Mouse (Mus musculus): ENCODE results near the gene Bmp2. TPM values are rescaled to one million over a fixed set of nuclear protein-coding genes. Genes with fewer than 3 reads are reported as not detected.

Bmp2 gene
- total RNA-seq, 2 experiments from 2014 or later: 3.6 TPM

DNA sequence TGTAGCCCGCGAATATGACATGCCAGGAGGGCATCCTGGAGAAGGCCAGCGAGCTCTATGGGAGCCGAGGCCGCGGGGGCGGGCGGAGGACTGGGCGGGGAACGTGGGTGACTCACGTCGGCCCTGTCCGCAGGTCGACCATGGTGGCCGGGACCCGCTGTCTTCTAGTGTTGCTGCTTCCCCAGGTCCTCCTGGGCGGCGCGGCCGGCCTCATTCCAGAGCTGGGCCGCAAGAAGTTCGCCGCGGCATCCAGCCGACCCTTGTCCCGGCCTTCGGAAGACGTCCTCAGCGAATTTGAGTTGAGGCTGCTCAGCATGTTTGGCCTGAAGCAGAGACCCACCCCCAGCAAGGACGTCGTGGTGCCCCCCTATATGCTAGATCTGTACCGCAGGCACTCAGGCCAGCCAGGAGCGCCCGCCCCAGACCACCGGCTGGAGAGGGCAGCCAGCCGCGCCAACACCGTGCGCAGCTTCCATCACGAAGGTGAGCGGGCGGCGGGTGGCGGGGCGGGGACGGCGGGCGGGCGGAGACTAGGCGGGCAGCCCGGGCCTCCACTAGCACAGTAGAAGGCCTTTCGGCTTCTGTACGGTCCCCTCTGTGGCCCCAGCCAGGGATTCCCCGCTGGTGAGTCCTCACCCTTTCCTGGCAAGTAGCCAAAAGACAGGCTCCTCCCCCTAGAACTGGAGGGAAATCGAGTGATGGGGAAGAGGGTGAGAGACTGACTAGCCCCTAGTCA is 2.5 kb downstream of the Bmp2 start:
- peak in 1 of 2 experiments; percentile 12 for DNase-seq (ENCODE audit: low spot score in 2 of 2)
- intact Hi-C loops (cut with DNase I): loop anchor here (5.0 kb wide), 1 partner anchor 442 kb away; no protein-coding TSS in a partner anchor

DNA sequence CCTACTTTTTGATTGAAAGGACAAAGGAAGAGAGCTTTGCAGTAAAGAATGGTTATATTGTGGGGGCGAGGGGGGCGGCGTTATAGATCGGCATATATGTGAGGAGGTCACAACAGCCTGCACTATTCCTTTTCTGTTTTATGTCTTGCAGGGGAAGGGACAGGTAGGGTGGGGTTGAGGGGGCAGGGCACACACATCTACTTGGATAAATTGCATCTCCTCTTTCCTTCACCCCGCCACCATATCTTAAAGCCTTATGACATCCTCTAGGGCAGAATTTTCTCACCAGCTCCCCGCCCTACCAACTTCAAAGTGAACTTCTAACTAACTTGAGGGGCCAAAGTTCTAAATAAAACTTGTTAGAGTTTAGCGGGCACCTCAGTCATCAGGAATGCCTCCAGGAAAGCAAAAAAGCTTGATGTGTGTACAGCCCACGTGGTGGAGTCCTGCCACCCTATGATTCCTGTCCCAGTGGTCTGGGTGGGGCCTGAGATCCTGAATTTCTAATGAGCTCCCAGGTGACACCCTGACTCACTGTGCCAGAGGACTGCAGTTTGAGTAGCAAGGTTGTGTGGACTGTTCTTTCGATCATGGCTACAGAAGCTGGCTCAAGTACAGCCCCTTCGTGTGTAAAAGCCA is 12.4 kb downstream of the Bmp2 start:
- intact Hi-C loops (cut with DNase I): no loop called here
- DNase-seq (ENCODE audit: low spot score in 2 of 2): no peak

DNA sequence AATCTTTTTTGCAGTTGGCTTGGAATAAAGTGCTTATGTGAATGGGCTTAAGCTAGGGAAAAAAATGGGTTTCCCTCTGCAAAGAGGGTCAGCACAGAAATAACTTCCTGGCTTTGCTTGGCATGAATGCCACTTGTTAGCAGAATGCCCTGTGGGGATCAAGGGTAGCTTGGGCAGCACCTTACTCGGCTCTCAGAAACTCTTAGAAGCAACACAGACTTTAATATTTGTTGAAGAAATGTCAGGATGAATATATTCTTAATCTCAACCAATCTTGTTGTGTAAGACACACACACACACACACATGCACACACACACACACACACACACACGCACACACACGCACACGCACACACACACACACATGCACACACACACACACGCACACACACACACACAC is 13.5 kb downstream of the Bmp2 start:
- intact Hi-C loops (cut with DNase I): no loop called here
- DNase-seq (ENCODE audit: low spot score in 2 of 2): no peak

DNA sequence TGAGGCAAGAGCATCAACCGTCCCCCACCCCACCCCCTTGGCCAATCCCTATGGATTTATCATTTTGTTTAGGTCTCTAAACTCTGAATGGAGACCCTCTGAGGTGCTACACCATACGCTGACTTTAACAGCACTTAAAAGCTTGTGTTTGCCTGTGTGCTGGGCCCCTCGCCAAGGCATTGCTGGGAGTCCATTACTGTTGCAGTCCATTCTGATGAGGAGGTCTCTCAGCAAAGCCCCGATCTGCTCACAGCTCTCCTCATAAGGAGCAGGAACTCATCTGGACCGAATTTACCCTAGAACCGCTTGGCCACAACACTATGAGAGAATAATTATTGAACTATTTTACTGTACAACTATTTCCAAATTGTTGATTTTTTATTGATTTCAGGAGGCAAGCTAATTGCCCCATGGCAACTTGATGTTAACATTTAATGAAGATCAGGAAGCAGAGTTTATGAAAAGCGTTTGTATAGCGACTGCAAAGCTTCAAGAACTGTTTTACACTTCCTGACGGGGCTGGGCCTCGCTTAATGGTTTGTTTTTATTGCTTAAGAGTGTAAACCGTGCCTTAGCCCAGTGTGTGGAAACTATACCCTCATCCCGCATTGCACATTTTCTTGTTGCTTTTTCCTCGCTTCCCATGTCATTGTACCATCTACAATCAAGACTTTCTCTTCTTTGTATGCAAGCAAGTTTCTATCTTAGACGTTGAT is 14.2 kb downstream of the Bmp2 start:
- intact Hi-C loops (cut with DNase I): no loop called here
- no peak for DNase-seq (ENCODE audit: low spot score in 2 of 2)

DNA sequence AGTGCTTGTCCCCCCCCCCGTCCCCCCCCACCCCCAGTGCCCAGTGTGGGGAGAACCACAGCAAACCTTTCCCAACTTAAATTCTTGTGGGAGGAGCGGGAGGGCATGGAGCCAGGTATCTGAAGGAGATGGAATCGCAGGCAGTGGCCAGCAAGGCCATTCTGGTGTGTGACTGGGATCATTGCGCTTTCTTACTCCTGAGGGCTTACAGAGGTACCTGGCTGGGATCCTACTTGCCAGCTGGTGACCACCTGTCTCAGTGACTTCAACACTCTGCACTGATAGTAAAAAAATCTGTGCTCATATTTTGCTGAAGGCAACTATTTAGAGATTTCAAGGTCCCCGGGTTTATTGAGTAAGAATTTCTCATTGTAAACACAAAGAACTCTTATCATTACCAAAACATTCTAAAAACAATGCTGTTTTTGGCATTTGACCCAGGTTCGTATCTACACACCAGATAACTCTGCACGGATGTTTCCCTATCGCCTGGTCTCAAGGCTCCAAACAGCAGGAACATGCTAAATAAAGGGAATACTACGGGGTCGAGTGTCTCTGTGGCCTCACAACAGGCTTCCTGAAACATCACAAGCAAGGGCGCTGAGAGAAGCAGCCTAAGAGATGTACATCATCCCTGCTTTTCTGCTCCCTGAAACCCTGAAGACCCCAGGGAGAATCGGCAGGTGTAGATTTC is 39.8 kb downstream of the Bmp2 start:
- intact Hi-C loops (cut with DNase I): no loop called here
- DNase-seq (ENCODE audit: low spot score in 2 of 2): no peak

Small RNA genes lying within 50 kb of the gene (microRNA-seq; reads per million reads assigned to microRNA genes)
- not detected for gene Mir3090
